Mouse (Mus musculus) Muller cell, postnatal 12 days (primary cell): ENCODE data around the gene Zar1l.

Experiments used
- DNase-seq: peaks from one replicate; pipeline ENCODE4 v3.0.0-alpha.2; 2015; ENCODE audit errors: inconsistent ontology term

Zar1l gene

GRCm38 (mm10) chr5:150485198-150485597, 32.8 kb downstream of the Zar1l start:
- DNase-seq, result no peak

GRCm38 (mm10) chr5:150478612-150479011, 39.4 kb downstream of the Zar1l start:
- no peak for DNase-seq

GRCm38 (mm10) chr5:150477364-150477763, 40.6 kb downstream of the Zar1l start:
- no peak for DNase-seq

- DNase-seq, result no peak
Observed at GRCm38 (mm10) chr5:150468431-150468830, 49.5 kb downstream of the Zar1l start.

- DNase-seq, result peak; percentile 80
Observed at GRCm38 (mm10) chr5:150466132-150466531, 51.8 kb downstream of the Zar1l start.

GRCm38 (mm10) chr5:150465218-150465617, 52.7 kb downstream of the Zar1l start:
- no peak for DNase-seq

- no peak for DNase-seq
Observed at GRCm38 (mm10) chr5:150464721-150465120, 53.2 kb downstream of the Zar1l start.

- DNase-seq, result no peak
Observed at GRCm38 (mm10) chr5:150459801-150460200, 58.2 kb downstream of the Zar1l start.

GRCm38 (mm10) chr5:150457904-150458739, 59.8 kb downstream of the Zar1l start:
- DNase-seq, result peak; percentile 81

DNA sequence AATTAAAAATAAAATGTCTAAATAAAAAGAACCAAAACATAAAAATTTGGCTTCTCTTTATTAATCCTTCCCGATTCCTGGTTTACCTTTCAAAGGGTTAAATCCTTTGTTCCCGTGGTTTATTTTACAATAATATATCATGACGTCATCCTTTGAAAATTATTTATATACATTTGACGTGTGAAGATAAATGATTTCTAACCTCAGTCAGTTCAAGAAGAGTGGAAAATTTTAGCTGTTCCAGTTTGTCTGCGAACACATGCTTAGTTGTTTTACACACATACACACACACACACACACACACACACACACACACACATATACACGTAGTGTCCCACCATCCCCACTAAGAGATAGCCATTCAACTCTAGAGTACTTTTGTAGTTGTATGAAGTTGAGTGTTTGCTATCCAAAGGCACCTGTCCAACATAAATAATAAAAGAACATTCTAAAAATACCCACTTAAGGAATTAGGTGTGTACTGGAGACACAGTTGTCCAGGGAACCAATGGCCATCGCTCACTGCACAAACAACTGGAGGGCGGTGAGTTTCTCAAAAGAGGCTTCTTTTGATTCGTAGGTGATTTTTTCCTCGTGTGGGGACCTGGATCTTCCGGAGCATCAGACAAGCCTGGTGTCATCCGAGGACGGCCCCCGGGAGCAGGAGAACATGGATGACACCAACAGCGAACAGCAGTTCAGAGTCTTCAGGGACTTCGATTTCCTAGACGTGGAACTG, 60.6 kb downstream of the Zar1l start:
- no peak for DNase-seq
